Mouse (Mus musculus): Measurements from ENCODE around the gene Fitm1. TPM values are rescaled to one million over a fixed set of nuclear protein-coding genes. Genes with fewer than 3 reads are reported as not detected.

Fitm1 gene
- total RNA-seq, 2 experiments from 2014 or later, result not detected

GRCm38 (mm10) chr14:55604823-55605222 lies 29.4 kb downstream of the Fitm1 start:
- intact Hi-C loops (cut with DNase I), result no loop called here
- no peak for TF ChIP-seq CTCF (IDR thresholded peaks at IDR 0.05)
- Histone ChIP-seq H3K27ac (no peak overlapping the region), H3K4me3 (no peak overlapping the region)
- DNase-seq (ENCODE audit: extremely low spot score in 1 of 2, low spot score in 2 of 2), result no peak

GRCm38 (mm10) chr14:55605743-55606459 lies 30.5 kb downstream of the Fitm1 start:
- intact Hi-C loops (cut with DNase I), result no loop called here
- DNase-seq (ENCODE audit: extremely low spot score in 1 of 2, low spot score in 2 of 2), result no peak
- TF ChIP-seq CTCF (IDR thresholded peaks at IDR 0.05), result no peak
- Histone ChIP-seq H3K27ac (no peak overlapping the region), H3K4me3 (no peak overlapping the region)

- intact Hi-C loops (cut with DNase I), result no loop called here
- no peak for TF ChIP-seq CTCF (IDR thresholded peaks at IDR 0.05)
- no peak overlapping the region for H3K4me3 ChIP-seq
These were observed 32.9 kb downstream of the Fitm1 start for GRCm38 (mm10) chr14:55608339-55608738.

GRCm38 (mm10) chr14:55613346-55613745 lies 37.9 kb downstream of the Fitm1 start:
- DNase-seq (ENCODE audit: extremely low spot score in 1 of 2, low spot score in 2 of 2), result no peak
- intact Hi-C loops (cut with DNase I), result no loop called here
- Histone ChIP-seq H3K4me3 (no peak overlapping the region), H3K27ac (no peak overlapping the region)
- TF ChIP-seq CTCF (IDR thresholded peaks at IDR 0.05), result no peak

More at GRCm38 (mm10) chr14:55608339-55608738, 32.9 kb downstream of the Fitm1 start:
- DNase-seq (ENCODE audit: extremely low spot score in 1 of 2, low spot score in 2 of 2), result no peak
- H3K27ac ChIP-seq, result no peak overlapping the region

- intact Hi-C loops (cut with DNase I), result no loop called here
- H3K27ac ChIP-seq, result no peak overlapping the region
- no peak for DNase-seq (ENCODE audit: extremely low spot score in 1 of 2, low spot score in 2 of 2)
- TF ChIP-seq CTCF (IDR thresholded peaks at IDR 0.05), result no peak
- no peak overlapping the region for H3K4me3 ChIP-seq
These were observed 39.3 kb downstream of the Fitm1 start for GRCm38 (mm10) chr14:55614565-55615178.

- Histone ChIP-seq H3K4me3 (no peak overlapping the region), H3K27ac (no peak overlapping the region)
- TF ChIP-seq CTCF (IDR thresholded peaks at IDR 0.05), result no peak
- intact Hi-C loops (cut with DNase I), result no loop called here
- no peak for DNase-seq (ENCODE audit: extremely low spot score in 1 of 2, low spot score in 2 of 2)
These were observed 40.5 kb downstream of the Fitm1 start for GRCm38 (mm10) chr14:55615876-55616275.

- intact Hi-C loops (cut with DNase I), result no loop called here
- no peak for DNase-seq (ENCODE audit: extremely low spot score in 1 of 2, low spot score in 2 of 2)
- Histone ChIP-seq H3K4me3 (no peak overlapping the region), H3K27ac (no peak overlapping the region)
- no peak for TF ChIP-seq CTCF (IDR thresholded peaks at IDR 0.05)
These were observed 41.4 kb downstream of the Fitm1 start for GRCm38 (mm10) chr14:55616844-55617243.

- no peak within 1 kb of the TSS for H3K27ac ChIP-seq
- H3K4me3 ChIP-seq, result no peak within 1 kb of the TSS
- DNase-seq (ENCODE audit: extremely low spot score in 1 of 2, low spot score in 2 of 2), result no peak
- TF ChIP-seq CTCF (IDR thresholded peaks at IDR 0.05), result no peak
- intact Hi-C loops (cut with DNase I), result no loop called here
These were observed 42.4 kb downstream of the Fitm1 start, which contains the start of gene Rec8 for GRCm38 (mm10) chr14:55617822-55618221. TSS of gene Rec8 (plus strand) at chr14:55618037.

GRCm38 (mm10) chr14:55618486-55619195 lies 43.2 kb downstream of the Fitm1 start:
- Histone ChIP-seq H3K27ac (no peak overlapping the region), H3K4me3 (no peak overlapping the region)
- intact Hi-C loops (cut with DNase I), result no loop called here
- no peak for DNase-seq (ENCODE audit: extremely low spot score in 1 of 2, low spot score in 2 of 2)
- TF ChIP-seq CTCF (IDR thresholded peaks at IDR 0.05), result no peak

Other genes starting within 250 kb of the Fitm1 start
- 10 to 100 TPM; 16.8 to 20.4 TPM for gene Dhrs4, start 96.9 kb upstream of the Fitm1 start, total RNA-seq (2021)
- gene Carmil3, start 85.0 kb upstream of the Fitm1 start, total RNA-seq (2021), result 10 to 100 TPM; 48.6 to 55.8 TPM
- gene Cpne6, start 65.2 kb upstream of the Fitm1 start, total RNA-seq (2021), result 100 to 1,000 TPM; 209 to 225 TPM
- gene Nrl, start 50.6 kb upstream of the Fitm1 start, total RNA-seq (2021), result under 1 TPM; 0.29 to 0.84 TPM
- 10 to 100 TPM; 31.1 to 36.0 TPM for gene Pck2, start 35.4 kb upstream of the Fitm1 start, total RNA-seq (2021)
- gene Dcaf11, start 15.6 kb upstream of the Fitm1 start, total RNA-seq (2021), result 10 to 100 TPM; 76.8 to 80.8 TPM
- 1 to 10 TPM in 1 of 2 experiments, under 1 TPM in 1; 0.86 to 1.8 TPM for gene A730061H03Rik, start 15.2 kb upstream of the Fitm1 start, total RNA-seq (2021)
- 10 to 100 TPM; 46.8 to 51.6 TPM for gene Psme1, start 2.5 kb downstream of the Fitm1 start, total RNA-seq (2021)
- gene Emc9, start 9.7 kb downstream of the Fitm1 start, total RNA-seq (2021), result 10 to 100 TPM; 49.8 to 50.3 TPM
- gene Psme2, start 15.5 kb downstream of the Fitm1 start, total RNA-seq (2021), result 10 to 100 TPM; 46.0 to 60.3 TPM
- gene Rnf31, start 16.1 kb downstream of the Fitm1 start, total RNA-seq (2021), result 10 to 100 TPM; 40.9 to 43.4 TPM
- 10 to 100 TPM; 13.0 to 16.4 TPM for gene Irf9, start 28.0 kb downstream of the Fitm1 start, total RNA-seq (2021)
- 1 to 10 TPM; 2.7 to 2.8 TPM for gene Rec8, start 42.4 kb downstream of the Fitm1 start, total RNA-seq (2021)
- gene Ipo4, start 60.3 kb downstream of the Fitm1 start, total RNA-seq (2021), result 100 to 1,000 TPM; 118 to 130 TPM
- gene Gm49378, start 62.3 kb downstream of the Fitm1 start, total RNA-seq (2021), result 1 to 10 TPM; 3.5 to 6.1 TPM
- 10 to 100 TPM; 37.8 to 41.0 TPM for gene Tm9sf1, start 68.2 kb downstream of the Fitm1 start, total RNA-seq (2021)
- gene Tssk4, start 74.6 kb downstream of the Fitm1 start, total RNA-seq (2021), result 1 to 10 TPM in 1 of 2 experiments, under 1 TPM in 1; 0.91 to 1.2 TPM
- gene Mdp1, start 84.9 kb downstream of the Fitm1 start, total RNA-seq (2021), result 10 to 100 TPM; 40.6 to 41.6 TPM
- 10 to 100 TPM; 21.1 to 23.2 TPM for gene Gmpr2, start 96.3 kb downstream of the Fitm1 start, total RNA-seq (2021)
- 100 to 1,000 TPM; 294 to 309 TPM for gene Nedd8, start 96.5 kb downstream of the Fitm1 start, total RNA-seq (2021)
- gene Tinf2, start 106.2 kb downstream of the Fitm1 start, total RNA-seq (2021), result 10 to 100 TPM; 14.1 to 16.3 TPM
- gene Tgm1, start 138.3 kb downstream of the Fitm1 start, total RNA-seq (2021), result not detected
- 10 to 100 TPM; 50.2 to 51.3 TPM for gene Rabggta, start 146.6 kb downstream of the Fitm1 start, total RNA-seq (2021)
- gene Dhrs1, start 170.1 kb downstream of the Fitm1 start, total RNA-seq (2021), result 10 to 100 TPM; 76.5 to 88.8 TPM
- gene Nop9, start 170.1 kb downstream of the Fitm1 start, total RNA-seq (2021), result 10 to 100 TPM in 1 of 2 experiments, 1 to 10 TPM in 1; 9.6 to 12.9 TPM
- gene Cideb, start 182.8 kb downstream of the Fitm1 start, total RNA-seq (2021), result 1 to 10 TPM; 2.5 to 2.7 TPM
- under 1 TPM; 0.33 to 0.38 TPM for gene Ltb4r2, start 185.8 kb downstream of the Fitm1 start, total RNA-seq (2021)
- gene Ltb4r1, start 190.3 kb downstream of the Fitm1 start, total RNA-seq (2021), result under 1 TPM; 0.33 to 0.50 TPM
- gene Adcy4, start 208.5 kb downstream of the Fitm1 start, total RNA-seq (2021), result 1 to 10 TPM; 3.0 to 6.3 TPM
- gene Ripk3, start 213.2 kb downstream of the Fitm1 start, total RNA-seq (2021), result 1 to 10 TPM; 1.2 to 1.3 TPM
- gene Nfatc4, start 247.5 kb downstream of the Fitm1 start, total RNA-seq (2021), result 1 to 10 TPM; 1.1 to 2.6 TPM